ENCODE assay signal across 20 mouse cellular contexts in the genomic region with DNA sequence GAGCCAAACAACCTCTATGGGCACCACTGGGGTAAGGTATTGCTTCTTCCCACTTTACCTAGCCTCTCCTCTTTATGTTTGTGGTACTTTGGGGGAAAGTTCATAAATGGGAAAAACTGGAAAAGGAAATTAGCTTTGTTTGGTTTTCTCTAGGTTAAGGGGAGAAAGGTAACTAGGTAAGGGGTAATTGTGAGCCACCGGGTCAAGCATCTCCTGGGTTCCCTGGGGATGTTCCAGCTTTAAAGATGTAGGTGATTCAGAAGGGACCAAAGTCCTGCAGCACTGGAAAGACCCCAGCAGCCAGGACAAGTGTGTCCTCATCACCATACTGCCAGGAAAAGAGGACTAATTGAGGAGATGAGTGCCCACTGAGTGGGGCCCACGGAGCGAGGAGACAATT. TPM values are rescaled to one million over a fixed set of nuclear protein-coding genes. Genes with fewer than 3 reads are reported as not detected.
"Had no signal": no experiment of that assay in that cellular context is flagged by ENCODE, and none has a peak within 500 bp of the region (broad histone marks: within the 10 kb centered on the region; RNA-seq: fewer than 3 reads in every experiment).

No protein-coding gene starts in this region.

- DNase-seq: lung, adult 2 months; lung, postnatal 14 days; lung, postnatal 36 days; right cerebral cortex, postnatal 25 days; right cerebral cortex, postnatal 4 days; thymus, adult 18-20 months; thymus, postnatal 14 days; thymus, postnatal 36 days had no signal

- H3K27me3 ChIP-seq: liver, embryonic 15.5 days; lung, embryonic 15.5 days; megakaryocyte, embryonic 14.5 days; midbrain, embryonic 13.5 days; midbrain, embryonic 15.5 days; neural tube, embryonic 12.5 days; stomach, embryonic 15.5 days had no signal

- H3K9me3 ChIP-seq: liver, embryonic 15.5 days; lung, embryonic 15.5 days; megakaryocyte, embryonic 14.5 days; midbrain, embryonic 13.5 days; midbrain, embryonic 15.5 days; neural tube, embryonic 12.5 days; stomach, embryonic 15.5 days had no signal

- H3K4me2 ChIP-seq: liver, embryonic 15.5 days; lung, embryonic 15.5 days; midbrain, embryonic 11.5 days; midbrain, embryonic 13.5 days; midbrain, embryonic 15.5 days; neural tube, embryonic 12.5 days; stomach, embryonic 15.5 days had no signal

- H3K9ac ChIP-seq: liver, embryonic 15.5 days; lung, embryonic 15.5 days; midbrain, embryonic 13.5 days; midbrain, embryonic 15.5 days; neural tube, embryonic 12.5 days; stomach, embryonic 15.5 days had no signal

- H3K4me1 ChIP-seq: lung, embryonic 15.5 days; megakaryocyte, embryonic 14.5 days; midbrain, embryonic 13.5 days; midbrain, embryonic 15.5 days; neural tube, embryonic 12.5 days; stomach, embryonic 15.5 days had no signal

- H3K27ac ChIP-seq: lung, embryonic 15.5 days; macrophage; midbrain, embryonic 13.5 days; midbrain, embryonic 15.5 days; neural tube, embryonic 12.5 days; stomach, embryonic 15.5 days had no signal

- H3K36me3 ChIP-seq: lung, embryonic 15.5 days; midbrain, embryonic 13.5 days; midbrain, embryonic 15.5 days; neural tube, embryonic 12.5 days; stomach, embryonic 15.5 days had no signal

- ATAC-seq: lung, postnatal 0 days; midbrain, embryonic 13.5 days; midbrain, embryonic 15.5 days had no signal

- H3K4me3 ChIP-seq: liver, embryonic 15.5 days; lung, embryonic 15.5 days; megakaryocyte, embryonic 14.5 days; midbrain, embryonic 13.5 days; midbrain, embryonic 15.5 days; neural tube, embryonic 12.5 days; stomach, embryonic 15.5 days had no signal

RNA-seq across cellular contexts. Expression of a gene that starts 12.3 kb away (rescaled TPM):
- total RNA-seq: megakaryocyte progenitor cell, adult 5-6 weeks; monocyte, adult 5-6 weeks had no signal
